Mouse (Mus musculus) CD4-positive, CD25-positive, alpha-beta regulatory T cell, adult 2 months (primary cell): ENCODE results near the gene Vps8.

Experiments
- DNase-seq: peaks from one replicate; pipeline ENCODE4 v3.0.0-alpha.2; 2012; ENCODE audit warnings: low read depth, low spot score

The Vps8 gene

GRCm38 (mm10) chr16:21625784-21626634 lies 203.1 kb downstream of the Vps8 start:
- no peak for DNase-seq

- no peak for DNase-seq
These were observed 204.3 kb downstream of the Vps8 start for GRCm38 (mm10) chr16:21627248-21627647.

DNA sequence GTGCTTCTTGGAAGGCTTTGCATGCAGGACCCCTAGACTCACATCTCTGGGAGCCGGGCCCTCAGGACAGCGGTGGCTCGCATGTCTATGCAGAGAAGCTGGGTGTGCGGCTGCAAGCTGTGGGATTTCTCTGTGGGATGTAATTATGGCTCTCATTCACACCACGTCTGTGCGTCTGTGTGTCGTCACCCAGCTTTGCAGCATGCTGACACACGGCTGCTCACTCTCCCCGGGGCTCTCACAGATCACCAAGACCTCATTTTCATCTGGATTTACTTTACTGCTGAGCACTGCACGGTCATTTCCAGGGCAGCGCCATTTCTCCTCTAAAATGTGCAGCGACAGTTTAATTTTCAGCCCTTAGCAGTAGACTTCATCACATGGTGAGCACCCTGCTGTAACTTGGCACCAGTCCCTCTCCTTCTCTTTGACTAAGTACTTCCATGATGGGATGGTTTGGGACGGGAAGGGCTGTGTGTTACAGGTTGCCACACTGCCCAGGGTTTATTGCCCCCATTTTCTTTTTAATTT lies 205.2 kb downstream of the Vps8 start:
- no peak for DNase-seq

GRCm38 (mm10) chr16:21630614-21631013 lies 207.7 kb downstream of the Vps8 start:
- DNase-seq = no peak

GRCm38 (mm10) chr16:21631815-21632222 lies 208.9 kb downstream of the Vps8 start:
- DNase-seq = peak; percentile 31

DNA sequence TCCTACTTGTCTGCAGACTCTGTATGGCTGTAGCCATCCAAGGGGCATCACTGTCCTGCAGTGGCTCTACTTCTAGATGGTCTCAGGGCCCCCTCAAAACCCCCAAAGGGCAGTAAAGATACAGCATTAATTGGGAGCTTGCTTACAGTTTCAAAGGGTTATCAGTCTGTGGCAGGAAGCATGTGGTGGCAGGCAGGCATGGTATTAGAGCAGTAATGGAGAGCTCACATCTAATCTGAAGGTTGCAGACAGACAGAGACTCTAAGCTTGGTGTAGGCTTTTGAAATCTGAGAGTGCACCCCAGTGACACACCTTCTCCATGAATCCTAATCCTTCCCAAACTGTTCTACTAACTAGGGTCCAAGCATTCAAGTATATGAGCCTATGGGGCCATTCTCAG lies 211.5 kb downstream of the Vps8 start:
- no peak for DNase-seq

DNA sequence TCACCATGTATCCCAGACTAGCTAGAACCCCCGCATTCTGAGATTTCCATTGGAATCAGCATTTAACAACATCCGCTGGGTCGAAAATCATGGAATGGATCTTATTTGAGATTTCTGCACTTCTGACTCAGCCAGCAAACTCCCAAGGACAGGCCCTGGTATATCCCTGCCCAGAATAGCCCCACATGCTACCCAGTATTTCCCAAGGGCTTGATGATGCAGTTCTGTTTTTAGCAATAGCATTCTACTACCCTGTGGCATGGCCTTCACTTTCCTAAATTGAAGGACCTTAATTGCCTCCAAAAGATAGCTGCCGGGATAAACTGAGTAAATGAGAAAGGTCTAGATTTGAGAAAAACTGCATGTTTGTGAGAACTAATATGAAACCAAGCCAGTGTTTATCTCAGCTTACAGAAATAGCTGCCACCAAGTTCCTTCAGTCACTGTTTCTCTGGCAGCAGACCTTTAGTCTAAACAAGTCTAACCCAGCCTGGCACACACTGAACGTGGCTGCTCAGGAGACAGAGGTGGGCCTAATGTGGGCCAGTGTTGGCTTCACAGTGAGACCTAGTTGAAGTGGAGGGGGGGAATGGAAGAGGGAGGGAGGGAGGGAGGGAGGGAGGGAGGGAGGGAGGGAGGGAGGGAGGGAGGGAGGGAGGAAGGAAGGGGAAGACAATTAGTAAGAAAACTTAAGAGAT lies 213.4 kb downstream of the Vps8 start:
- no peak for DNase-seq

- DNase-seq = no peak
These were observed 214.4 kb downstream of the Vps8 start for GRCm38 (mm10) chr16:21637201-21637819.

- DNase-seq = no peak
These were observed 218.0 kb downstream of the Vps8 start for GRCm38 (mm10) chr16:21640766-21641499.

GRCm38 (mm10) chr16:21641944-21642343 lies 219.0 kb downstream of the Vps8 start:
- DNase-seq = peak; percentile 43

DNA sequence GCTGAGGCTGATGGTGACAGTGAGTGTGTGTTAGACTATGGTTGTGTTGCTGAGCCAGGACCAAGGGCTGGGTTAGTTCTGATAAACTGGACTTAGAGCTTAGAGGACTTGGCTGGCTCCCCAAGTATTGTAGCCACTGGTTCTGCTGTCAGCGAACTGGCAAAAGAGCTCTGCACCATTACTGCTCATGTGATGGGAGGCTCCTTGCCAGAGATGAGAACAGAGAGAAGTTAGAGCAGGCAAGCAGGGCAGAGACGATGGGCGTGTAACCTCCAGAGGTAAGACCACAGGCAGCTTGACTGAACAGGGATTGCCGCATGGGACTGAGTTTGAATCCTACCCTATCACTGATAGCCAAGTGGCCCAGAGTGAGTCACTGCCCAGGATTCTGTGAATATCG lies 220.0 kb downstream of the Vps8 start:
- no peak for DNase-seq

GRCm38 (mm10) chr16:21643621-21644041 lies 220.7 kb downstream of the Vps8 start:
- no peak for DNase-seq

- DNase-seq = peak; percentile 51
These were observed 221.2 kb downstream of the Vps8 start for GRCm38 (mm10) chr16:21644066-21644561.

- no peak for DNase-seq
These were observed 221.7 kb downstream of the Vps8 start for GRCm38 (mm10) chr16:21644574-21644973.

DNA sequence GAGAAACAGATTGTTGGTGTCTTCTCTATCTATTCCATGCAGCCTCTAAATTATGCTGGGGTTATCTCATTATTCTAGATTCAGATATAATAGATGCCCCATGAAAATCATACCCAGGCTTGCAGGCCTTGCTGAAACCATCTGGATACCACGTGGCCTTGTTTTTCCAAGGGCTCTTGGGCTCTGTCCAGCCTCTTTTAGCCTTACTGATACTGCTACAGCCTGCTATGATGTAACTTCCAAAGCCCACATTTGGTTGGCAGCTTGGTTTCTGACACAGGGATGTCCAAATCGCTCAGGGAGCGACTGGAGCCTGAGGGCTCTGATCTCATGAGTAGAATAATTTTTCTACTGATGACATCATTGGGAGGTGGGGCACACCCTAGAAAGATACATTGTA lies 223.0 kb downstream of the Vps8 start:
- no peak for DNase-seq

DNA sequence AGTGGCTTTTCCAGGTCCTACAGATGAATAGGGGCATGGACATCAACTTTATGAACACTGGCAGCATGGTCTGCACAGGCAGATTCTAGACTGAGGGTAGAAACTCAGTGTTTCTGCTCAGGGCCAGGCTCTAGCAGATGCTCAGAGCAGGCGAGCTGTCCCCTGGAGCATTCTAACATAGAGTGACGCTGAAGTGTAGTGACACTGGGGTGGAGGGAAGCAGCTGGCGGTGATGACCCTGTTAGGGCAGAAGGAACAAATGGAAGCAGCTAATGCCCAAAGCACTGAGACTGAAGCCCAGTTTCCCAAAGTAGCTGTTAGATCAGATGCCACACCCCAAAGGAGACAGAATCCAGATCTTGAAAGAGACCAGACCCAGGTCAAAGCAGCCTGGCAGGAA lies 223.6 kb downstream of the Vps8 start:
- DNase-seq = no peak

- DNase-seq = no peak
These were observed 225.9 kb downstream of the Vps8 start for GRCm38 (mm10) chr16:21648800-21649199.

GRCm38 (mm10) chr16:21650289-21650688 lies 227.4 kb downstream of the Vps8 start:
- DNase-seq = no peak

- no peak for DNase-seq
These were observed 228.2 kb downstream of the Vps8 start for GRCm38 (mm10) chr16:21651161-21651560.

DNA sequence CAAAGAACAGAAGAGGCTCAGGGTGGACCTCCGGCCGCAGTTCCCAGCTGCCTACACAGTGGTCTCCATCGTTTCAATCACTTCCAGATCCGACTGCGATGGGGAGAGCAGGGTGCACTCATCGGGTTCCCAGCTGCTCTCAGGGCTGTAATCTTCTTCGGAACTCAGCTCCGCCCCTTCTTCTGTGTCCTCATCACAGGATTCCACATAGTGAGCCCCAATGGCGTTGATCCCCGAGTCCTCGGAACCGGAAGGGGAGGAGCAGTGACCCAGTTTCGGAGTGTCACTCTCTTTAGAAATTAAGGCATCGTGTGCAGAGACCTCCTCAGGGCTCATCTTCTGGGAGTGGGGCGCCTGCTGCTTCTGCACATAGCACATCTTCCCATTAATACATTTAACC lies 230.2 kb downstream of the Vps8 start:
- DNase-seq = no peak

DNA sequence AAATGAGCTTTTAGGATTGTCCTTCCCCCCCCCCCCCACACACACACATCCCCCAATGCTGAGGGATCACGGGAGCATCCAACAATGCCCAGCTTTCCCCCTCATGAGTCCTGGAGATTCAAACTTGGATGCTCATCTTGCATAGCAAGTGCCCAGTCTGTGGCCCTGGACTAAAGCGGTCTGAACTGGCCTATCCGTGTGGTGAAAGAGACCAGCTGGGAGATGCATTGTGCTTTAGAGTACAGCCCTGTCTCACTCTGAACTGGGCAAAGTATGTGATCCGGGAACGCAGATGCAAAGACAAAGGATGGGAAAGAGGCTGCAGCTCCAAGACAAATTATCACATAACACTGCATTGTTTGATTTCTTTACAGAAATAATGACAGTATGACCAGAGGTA lies 231.5 kb downstream of the Vps8 start:
- DNase-seq = no peak
